Mouse (Mus musculus) heart, embryonic 11.5 days (tissue): ENCODE results near the gene Gng10. TPM values are rescaled to one million over a fixed set of nuclear protein-coding genes. Genes with fewer than 3 reads are reported as not detected.

Experiments
- ATAC-seq: fragments of 200-750 bp; cut with Nextera tagmentation; replicated peaks from 2 replicates; pipeline ENCODE4 v1.8.0; 2017; ENCODE audit warnings: moderate library complexity; ENCODE audit not compliant: insufficient number of reproducible peaks, low FRiP score, low TSS enrichment
- H3K27ac ChIP-seq: fragments of 300-500 bp; sonication (generic); 2 replicates; pipeline ENCODE4 v1.5.1; 2014; ENCODE audit warnings: mild to moderate bottlenecking, low read depth, low read length
- H3K27me3 ChIP-seq: fragments of 300-500 bp; sonication (generic); 2 replicates; pipeline ENCODE4 v1.6.1; 2014; ENCODE audit warnings: mild to moderate bottlenecking, low read length, mixed read lengths; ENCODE audit not compliant: control insufficient read depth, insufficient read depth
- H3K36me3 ChIP-seq: fragments of 300-500 bp; sonication (generic); 2 replicates; pipeline ENCODE4 v1.6.1; 2014; ENCODE audit warnings: mild to moderate bottlenecking, low read length, moderate library complexity, mixed read lengths; ENCODE audit not compliant: control insufficient read depth, insufficient read depth
- H3K4me1 ChIP-seq: fragments of 300-500 bp; sonication (generic); 2 replicates; pipeline ENCODE4 v1.6.1; 2014; ENCODE audit warnings: low read length; ENCODE audit not compliant: control insufficient read depth, insufficient read depth
- H3K4me2 ChIP-seq: fragments of 300-500 bp; sonication (generic); 2 replicates; pipeline ENCODE4 v1.6.1; 2014; ENCODE audit warnings: mild to moderate bottlenecking, moderate library complexity
- H3K4me3 ChIP-seq: fragments of 300-500 bp; sonication (generic); 2 replicates; pipeline ENCODE4 v1.5.1; 2014; ENCODE audit warnings: low read depth, low read length
- H3K9ac ChIP-seq: fragments of 300-500 bp; sonication (generic); 2 replicates; pipeline ENCODE4 v1.6.1; 2014; ENCODE audit warnings: mild to moderate bottlenecking, low read depth, low read length, moderate library complexity
- H3K9me3 ChIP-seq: fragments of 300-500 bp; sonication (generic); replicated peaks from 2 replicates; pipeline ENCODE4 v1.6.1; 2016; ENCODE audit warnings: low read length; ENCODE audit not compliant: control insufficient read depth
- WGBS: fragments of 180-500 bp; shearing (Covaris S2); extraction: QIAGEN DNeasy Blood & Tissue Kit; methylation state at CpG from one replicate; pipeline ENCODE4 v1.1.7; 2014; ENCODE audit not compliant: insufficient replicate concordance; 5-methylcytosine and 5-hydroxymethylcytosine counted together
- polyA plus RNA-seq: library from polyadenylated mRNA; unstranded; fragments of >200 nt; fragmentation: Nextera tagmentation; extraction: Ambion mirVana; gene quantifications from 2 replicates; pipeline ENCODE4 v1.2.1, GENCODE M21; 2014

Gng10 gene
- 54.1 and 59.8 TPM in 2 replicates for polyA plus RNA-seq

- Histone ChIP-seq H3K4me3 (peak within 1 kb of the TSS; percentile 85), H3K4me1 (no peaks in the 10 kb centered on the region), H3K9me3 (no peaks in the 10 kb centered on the region), H3K27me3 (no peaks in the 10 kb centered on the region), H3K4me2 (peak within 1 kb of the TSS; percentile 80), H3K36me3 (no peaks in the 10 kb centered on the region), H3K27ac (no peak within 1 kb of the TSS), H3K9ac (peak within 1 kb of the TSS; percentile 84)
- WGBS: 10% methylated on average over 76 of the region's 76 CpGs
- peak; percentile 42 for ATAC-seq
These were observed at the start of gene Gng10 for GRCm38 (mm10) chr4:59034918-59035785. Gng10 (plus strand) TSS chr4:59035088.

GRCm38 (mm10) chr4:58985157-58985648, 49.7 kb upstream of the Gng10 start:
- Histone ChIP-seq H3K9me3 (no peaks in the 10 kb centered on the region), H3K27ac (no peak overlapping the region), H3K36me3 (no peaks in the 10 kb centered on the region), H3K27me3 (0 out of 2 replicates have a peak, but pooled peaks cover 4% of the 10 kb centered on the region), H3K4me2 (no peak overlapping the region), H3K4me3 (no peak overlapping the region), H3K4me1 (0 out of 2 replicates have a peak, but pooled peaks cover 5% of the 10 kb centered on the region), H3K9ac (no peak overlapping the region)
- 14% methylated on average over 7 of the region's 7 CpGs for WGBS
- no peak for ATAC-seq

- H3K36me3 ChIP-seq: no peaks in the 10 kb centered on the region
- ATAC-seq: peak; percentile 72
These were observed 48.2 kb upstream of the Gng10 start, which contains the start of gene Ptgr1 for GRCm38 (mm10) chr4:58986540-58987190. Ptgr1 (minus strand) TSS chr4:58987119.

GRCm38 (mm10) chr4:58989303-58989898, 45.5 kb upstream of the Gng10 start:
- Histone ChIP-seq H3K36me3 (no peaks in the 10 kb centered on the region), H3K4me1 (0 out of 2 replicates have a peak, but pooled peaks cover 9% of the 10 kb centered on the region), H3K27ac (no peak overlapping the region), H3K4me3 (no peak overlapping the region), H3K27me3 (0 out of 2 replicates have a peak, but pooled peaks cover 4% of the 10 kb centered on the region), H3K9me3 (no peaks in the 10 kb centered on the region), H3K9ac (no peak overlapping the region), H3K4me2 (no peak overlapping the region)
- no peak for ATAC-seq
- 77% methylated on average over 7 of the region's 7 CpGs for WGBS

More at GRCm38 (mm10) chr4:58986540-58987190, 48.2 kb upstream of the Gng10 start, which contains the start of gene Ptgr1:
- H3K27me3 ChIP-seq: 0 out of 2 replicates have a peak, but pooled peaks cover 4% of the 10 kb centered on the region
- 1% methylated on average over 28 of the region's 28 CpGs for WGBS
- H3K4me3 ChIP-seq: peak within 1 kb of the TSS; percentile 68
- H3K4me2 ChIP-seq: peak within 1 kb of the TSS; percentile 95
- 0 out of 2 replicates have a peak, but pooled peaks cover 5% of the 10 kb centered on the region for H3K4me1 ChIP-seq
- H3K9me3 ChIP-seq: no peaks in the 10 kb centered on the region
- H3K27ac ChIP-seq: no peak within 1 kb of the TSS
- H3K9ac ChIP-seq: peak within 1 kb of the TSS; percentile 53

- Histone ChIP-seq H3K4me1 (peaks cover 12% of the 10 kb centered on the region; the same call in 1 of the 2 replicates), H3K4me3 (no peak overlapping the region), H3K9ac (no peak overlapping the region), H3K4me2 (no peak overlapping the region), H3K36me3 (no peaks in the 10 kb centered on the region), H3K27ac (no peak overlapping the region), H3K27me3 (0 out of 2 replicates have a peak, but pooled peaks cover 4% of the 10 kb centered on the region), H3K9me3 (no peaks in the 10 kb centered on the region)
- no peak for ATAC-seq
- WGBS: 79% methylated on average over 17 of the region's 17 CpGs
These were observed 44.1 kb upstream of the Gng10 start for GRCm38 (mm10) chr4:58990609-58991434.

GRCm38 (mm10) chr4:58992195-58992594, 42.7 kb upstream of the Gng10 start:
- Histone ChIP-seq H3K4me2 (no peak overlapping the region), H3K4me1 (peaks cover 9% of the 10 kb centered on the region; the same call in 1 of the 2 replicates), H3K27me3 (0 out of 2 replicates have a peak, but pooled peaks cover 4% of the 10 kb centered on the region), H3K9me3 (no peaks in the 10 kb centered on the region), H3K27ac (no peak overlapping the region), H3K4me3 (no peak overlapping the region), H3K36me3 (no peaks in the 10 kb centered on the region), H3K9ac (no peak overlapping the region)
- 39% methylated on average over 5 of the region's 5 CpGs for WGBS
- ATAC-seq: no peak

GRCm38 (mm10) chr4:58994762-58995161, 40.1 kb upstream of the Gng10 start, which contains the start of gene Dnajc25:
Dnajc25 (plus strand) TSS chr4:58995062.
- no peak within 1 kb of the TSS for H3K4me2 ChIP-seq
- H3K27ac ChIP-seq: no peak within 1 kb of the TSS
- H3K9me3 ChIP-seq: no peaks in the 10 kb centered on the region
- peaks cover 10% of the 10 kb centered on the region; the same call in 1 of the 2 replicates for H3K4me1 ChIP-seq
- H3K4me3 ChIP-seq: no peak within 1 kb of the TSS
- WGBS: 73% methylated on average over 4 of the region's 4 CpGs
- no peaks in the 10 kb centered on the region for H3K27me3 ChIP-seq
- ATAC-seq: no peak
- H3K36me3 ChIP-seq: no peaks in the 10 kb centered on the region
- no peak within 1 kb of the TSS for H3K9ac ChIP-seq
